Mouse (Mus musculus): ENCODE results near the gene Rtl6. TPM values are rescaled to one million over a fixed set of nuclear protein-coding genes. Genes with fewer than 3 reads are reported as not detected.

Gene Rtl6
- total RNA-seq (2022), result 1 to 10 TPM; 2.9 to 4.9 (median 3.7) TPM

GRCm38 (mm10) chr15:84557189-84557921 lies at the start of gene Rtl6:
Gene Rtl6, minus strand, starts transcription at chr15:84557823.
- peak; percentile 67 to 86 for DNase-seq (ENCODE audit: low spot score in 2 of 2)

GRCm38 (mm10) chr15:84603267-84603963 lies 45.8 kb upstream of the Rtl6 start:
- no peak for DNase-seq (ENCODE audit: low spot score in 2 of 2)

DNA sequence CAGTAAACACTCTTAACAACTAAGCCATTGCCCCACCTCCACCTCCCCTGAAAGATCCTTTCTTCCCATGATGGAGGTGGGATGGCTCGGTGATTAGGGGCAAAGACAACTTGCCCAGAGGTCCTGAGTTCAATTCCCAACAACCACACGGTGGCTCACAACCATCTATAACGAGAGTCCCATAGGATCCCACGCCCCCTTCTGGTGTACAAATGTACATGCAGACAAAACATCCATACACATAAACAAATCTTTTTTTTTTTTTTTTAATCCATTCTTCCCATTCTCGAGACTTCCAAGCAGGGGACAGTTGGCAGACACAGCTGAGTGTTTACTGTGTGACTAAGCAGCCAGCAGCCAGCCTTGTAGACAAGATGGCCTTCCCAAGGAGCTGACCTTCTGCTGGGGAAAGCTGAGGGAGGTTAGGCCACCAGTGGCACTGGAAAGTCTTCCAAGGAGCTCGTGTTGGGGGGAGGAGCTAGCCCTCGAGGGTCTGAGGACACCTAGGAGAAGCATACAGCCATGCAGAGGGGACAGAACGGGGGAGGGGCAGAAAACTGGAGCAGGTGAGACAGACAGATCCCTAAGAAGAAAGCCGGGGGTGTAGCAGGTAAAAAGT lies 43.5 kb upstream of the Rtl6 start:
- DNase-seq (ENCODE audit: low spot score in 2 of 2), result no peak

DNA sequence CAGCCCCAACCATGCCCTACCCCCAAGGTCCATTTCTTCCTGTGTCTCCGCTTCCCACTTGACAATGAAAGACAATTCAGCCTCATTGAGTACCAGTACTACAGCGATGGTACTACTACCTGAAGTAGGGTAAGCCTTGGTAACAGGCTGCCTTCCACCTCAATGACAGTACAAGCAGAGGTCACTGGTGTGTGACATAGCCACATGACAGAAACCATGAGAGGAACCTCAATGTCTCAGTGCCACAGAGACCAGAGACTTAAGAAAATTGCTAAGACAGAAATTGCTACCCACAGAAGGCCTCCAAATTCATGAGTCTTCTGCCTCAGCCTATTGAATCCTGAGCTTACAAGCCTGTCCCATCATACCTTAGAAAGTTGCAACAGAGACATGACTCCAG lies 41.3 kb upstream of the Rtl6 start:
- DNase-seq (ENCODE audit: low spot score in 2 of 2), result no peak

DNA sequence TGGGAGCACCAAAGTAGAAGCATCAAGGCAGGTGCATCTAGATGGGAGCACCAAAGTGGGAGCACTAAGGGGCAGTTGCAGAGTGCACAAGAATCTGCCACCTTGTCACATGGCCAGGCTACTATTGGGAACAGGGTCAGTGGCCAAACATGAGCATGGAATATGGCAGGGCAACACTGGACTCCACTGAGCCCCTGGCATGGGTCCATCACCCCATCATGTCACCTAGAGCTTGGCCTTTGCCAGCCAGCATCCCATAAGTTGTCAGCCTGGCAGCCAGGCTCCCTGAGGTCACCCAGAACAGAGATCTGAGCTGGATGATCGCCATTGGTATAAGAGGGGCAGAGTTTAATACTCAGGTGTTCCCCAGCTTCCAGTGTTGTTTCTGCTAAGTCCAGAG lies 40.2 kb upstream of the Rtl6 start:
- DNase-seq (ENCODE audit: low spot score in 2 of 2), result no peak

DNA sequence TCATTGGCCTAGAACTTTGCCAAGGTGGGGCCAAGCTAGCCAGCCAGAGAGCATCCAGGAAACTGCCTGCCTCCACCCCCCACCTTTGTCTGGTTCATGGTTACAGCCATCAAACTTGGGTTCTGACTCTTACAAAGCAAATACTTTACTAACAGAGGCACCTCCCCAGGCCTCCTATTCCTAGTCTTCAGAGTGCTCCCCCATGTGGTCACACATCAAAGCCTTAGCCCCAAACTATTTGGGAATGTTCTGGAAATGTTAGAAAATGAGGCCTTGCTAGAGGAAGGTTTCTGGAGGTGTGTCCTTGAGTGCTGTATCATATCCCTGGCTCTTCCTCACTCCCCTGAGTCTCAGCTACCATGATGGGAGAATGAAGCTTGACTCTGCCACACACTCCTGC lies 39.4 kb upstream of the Rtl6 start:
- no peak for DNase-seq (ENCODE audit: low spot score in 2 of 2)

GRCm38 (mm10) chr15:84595241-84595945 lies 37.8 kb upstream of the Rtl6 start:
- no peak for DNase-seq (ENCODE audit: low spot score in 2 of 2)

DNA sequence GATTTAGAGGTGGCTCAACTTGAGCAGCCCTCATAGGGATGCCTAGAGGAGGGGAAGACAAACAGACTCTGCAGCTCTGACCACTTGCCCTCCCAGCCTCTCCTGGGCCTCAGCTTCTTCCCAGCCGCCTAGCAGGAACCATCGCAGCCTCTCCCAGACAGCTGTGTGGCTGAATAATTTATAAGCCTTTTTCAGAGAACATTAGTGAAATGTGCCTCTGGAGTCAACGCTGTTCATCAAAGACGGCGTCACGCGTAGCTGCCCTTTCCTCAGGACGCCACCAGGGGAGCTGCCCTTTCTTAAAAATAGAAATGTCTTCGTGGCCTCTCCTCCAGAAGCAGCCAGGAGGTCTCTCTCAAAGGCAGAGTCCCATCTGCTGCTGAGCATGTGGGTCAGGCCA lies 35.9 kb upstream of the Rtl6 start:
- DNase-seq (ENCODE audit: low spot score in 2 of 2), result no peak

GRCm38 (mm10) chr15:84592240-84592639 lies 34.6 kb upstream of the Rtl6 start:
- DNase-seq (ENCODE audit: low spot score in 2 of 2), result no peak

DNA sequence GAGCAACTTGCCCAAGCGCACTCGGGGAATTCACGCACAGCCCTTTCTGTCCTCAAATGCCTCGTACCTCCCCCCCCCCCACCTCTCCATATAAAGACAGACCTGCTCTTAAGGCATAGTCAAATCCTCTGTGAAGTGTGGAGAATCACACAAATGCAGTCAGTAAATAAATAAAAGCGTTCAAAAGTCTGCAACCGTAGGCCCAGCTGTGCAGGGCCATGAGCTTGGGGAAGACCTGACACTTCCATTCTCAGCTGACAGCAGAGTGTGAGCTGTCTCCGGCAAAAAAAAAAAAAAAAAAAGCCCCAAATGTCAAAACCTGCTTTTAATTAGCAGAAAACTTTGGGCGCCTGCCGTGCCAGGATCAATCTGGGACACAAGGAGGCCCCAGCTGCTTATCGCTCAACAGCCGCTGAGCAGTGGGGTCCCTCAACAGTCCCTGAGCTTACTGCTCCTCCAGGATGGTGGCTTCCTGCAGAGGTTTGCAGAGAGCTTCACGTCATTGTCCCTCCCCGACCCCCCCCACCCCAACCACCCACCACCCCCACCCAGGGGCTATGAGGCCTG lies 34.0 kb upstream of the Rtl6 start:
- no peak for DNase-seq (ENCODE audit: low spot score in 2 of 2)

- no peak for DNase-seq (ENCODE audit: low spot score in 2 of 2)
Observed at GRCm38 (mm10) chr15:84588371-84588821, 30.8 kb upstream of the Rtl6 start.

DNA sequence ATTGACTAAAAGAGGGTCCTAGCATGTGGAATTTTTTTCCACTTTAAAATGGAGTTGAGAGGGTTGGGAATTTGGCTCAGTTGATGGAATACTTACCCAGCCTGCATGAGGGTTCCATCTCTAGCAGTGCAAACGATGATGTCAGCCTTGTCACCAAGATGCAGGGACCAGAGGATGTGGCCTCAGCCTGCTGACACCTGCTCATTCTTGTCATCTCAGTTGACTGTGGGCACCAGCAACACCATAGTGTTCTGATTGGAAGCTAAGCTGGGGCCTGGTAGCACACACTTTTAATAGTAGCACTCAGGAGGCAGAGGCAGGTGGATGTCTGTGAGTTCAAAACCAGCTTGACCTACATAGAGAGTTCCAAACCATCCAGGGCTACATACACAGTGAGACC lies 21.0 kb upstream of the Rtl6 start:
- DNase-seq (ENCODE audit: low spot score in 2 of 2), result no peak

GRCm38 (mm10) chr15:84577019-84577418 lies 19.4 kb upstream of the Rtl6 start:
- no peak for DNase-seq (ENCODE audit: low spot score in 2 of 2)

DNA sequence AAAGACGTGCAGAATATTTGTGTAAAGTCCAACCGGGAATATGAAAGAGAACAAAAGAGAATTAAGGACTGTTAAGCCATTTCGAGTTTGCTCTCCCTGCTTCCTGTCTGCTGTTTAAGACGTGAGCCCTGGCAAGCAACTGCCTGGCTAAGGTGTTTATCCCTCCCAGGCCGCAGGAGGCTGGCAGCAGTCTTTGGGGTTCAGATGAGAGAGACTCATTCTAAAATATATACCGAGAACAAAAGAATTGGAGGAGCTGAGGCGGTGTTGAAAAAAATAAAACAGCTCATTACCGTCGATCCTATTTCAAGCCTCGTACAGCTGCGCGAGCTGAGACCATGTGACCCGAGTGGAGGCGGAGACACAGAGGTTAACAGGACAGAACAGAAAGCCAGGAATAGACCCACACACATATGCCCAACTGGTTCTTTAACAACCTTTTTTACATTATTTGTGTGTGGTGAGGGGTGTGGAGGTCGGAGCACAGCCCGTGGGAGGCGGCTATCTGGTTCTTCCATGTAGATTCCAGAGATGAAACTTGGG lies 9.0 kb upstream of the Rtl6 start:
- DNase-seq (ENCODE audit: low spot score in 2 of 2), result no peak

- DNase-seq (ENCODE audit: low spot score in 2 of 2), result no peak
Observed at GRCm38 (mm10) chr15:84561501-84561900, 3.9 kb upstream of the Rtl6 start.

GRCm38 (mm10) chr15:84556674-84557073 lies 949 bp downstream of the Rtl6 start:
- DNase-seq (ENCODE audit: low spot score in 2 of 2), result no peak

GRCm38 (mm10) chr15:84551065-84551464 lies 6.6 kb downstream of the Rtl6 start:
- DNase-seq (ENCODE audit: low spot score in 2 of 2), result no peak

GRCm38 (mm10) chr15:84549291-84549797 lies 8.3 kb downstream of the Rtl6 start:
- no peak for DNase-seq (ENCODE audit: low spot score in 2 of 2)

GRCm38 (mm10) chr15:84546028-84546427 lies 11.6 kb downstream of the Rtl6 start:
- DNase-seq (ENCODE audit: low spot score in 2 of 2), result no peak

GRCm38 (mm10) chr15:84541175-84541574 lies 16.4 kb downstream of the Rtl6 start:
- no peak for DNase-seq (ENCODE audit: low spot score in 2 of 2)

- no peak for DNase-seq (ENCODE audit: low spot score in 2 of 2)
Observed at GRCm38 (mm10) chr15:84538974-84539588, 18.5 kb downstream of the Rtl6 start.

Measured in gastrocnemius, adult 8-10 months (tissue).